Mouse (Mus musculus): ENCODE measurements around the gene Nfe2l2.

GRCm38 (mm10) chr2:75643950-75644349 lies 60.5 kb downstream of the Nfe2l2 start:
- no peak for TF ChIP-seq CTCF (IDR thresholded peaks at IDR 0.05; ENCODE audit: extremely low read depth, insufficient read depth, insufficient read length, insufficient replicate concordance)
- TF ChIP-seq POLR2A (IDR thresholded peaks at IDR 0.05; ENCODE audit: low read depth, low read length), result no peak
